Mouse (Mus musculus) colon, adult 2 months (tissue): ENCODE measurements around the gene Tle2. TPM values are rescaled to one million over a fixed set of nuclear protein-coding genes. Genes with fewer than 3 reads are reported as not detected.

Experiments used
- polyA plus RNA-seq: library from polyadenylated mRNA; depleted of rRNA; stranded (reverse); fragments of >200 nt; gene quantifications from 2 replicates; pipeline ENCODE4 v1.2.3, GENCODE M21; 2012; rRNA removed

The Tle2 gene
- polyA plus RNA-seq: 48.9 and 62.5 TPM in 2 replicates

GRCm38 (mm10) chr10:81574081-81575056 is at the start of gene Tle2:
TSS of gene Tle2 (plus strand) at chr10:81574561.

GRCm38 (mm10) chr10:81545161-81545747 is 29.1 kb upstream of the Tle2 start, which contains the start of gene Gna11:
TSS of gene Gna11 (minus strand) at chr10:81545190.

GRCm38 (mm10) chr10:81559163-81559626 is 15.2 kb upstream of the Tle2 start, which contains the start of gene Aes:
TSS of gene Aes (plus strand) at chr10:81559488.

DNA sequence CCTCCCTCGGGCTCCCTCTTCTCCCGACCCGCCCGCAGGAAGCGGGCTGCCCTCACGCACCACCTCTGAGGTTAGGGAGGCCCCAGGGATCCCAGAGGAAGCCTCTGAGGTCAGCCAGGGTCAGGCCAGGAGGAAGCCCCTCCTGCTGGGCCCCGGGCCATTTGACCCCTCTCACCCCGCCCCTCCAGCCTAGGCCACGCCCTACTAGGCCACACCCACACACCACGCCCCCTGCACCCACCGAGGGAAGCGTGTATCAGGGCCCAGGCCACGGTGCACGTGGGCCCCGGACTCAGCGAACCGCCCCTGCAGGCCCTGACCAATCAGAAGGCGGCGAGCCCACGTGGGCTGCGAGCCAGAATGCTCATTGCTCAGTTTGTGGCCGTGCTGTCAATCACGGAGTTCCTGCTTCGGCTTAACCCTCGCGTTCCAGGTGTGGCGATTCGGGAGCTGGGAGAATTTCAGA is 26.4 kb downstream of the Tle2 start, which contains the start of gene Tle6:
TSS of gene Tle6 (minus strand) at position 336 of the 466 bp plus-strand sequence.

DNA sequence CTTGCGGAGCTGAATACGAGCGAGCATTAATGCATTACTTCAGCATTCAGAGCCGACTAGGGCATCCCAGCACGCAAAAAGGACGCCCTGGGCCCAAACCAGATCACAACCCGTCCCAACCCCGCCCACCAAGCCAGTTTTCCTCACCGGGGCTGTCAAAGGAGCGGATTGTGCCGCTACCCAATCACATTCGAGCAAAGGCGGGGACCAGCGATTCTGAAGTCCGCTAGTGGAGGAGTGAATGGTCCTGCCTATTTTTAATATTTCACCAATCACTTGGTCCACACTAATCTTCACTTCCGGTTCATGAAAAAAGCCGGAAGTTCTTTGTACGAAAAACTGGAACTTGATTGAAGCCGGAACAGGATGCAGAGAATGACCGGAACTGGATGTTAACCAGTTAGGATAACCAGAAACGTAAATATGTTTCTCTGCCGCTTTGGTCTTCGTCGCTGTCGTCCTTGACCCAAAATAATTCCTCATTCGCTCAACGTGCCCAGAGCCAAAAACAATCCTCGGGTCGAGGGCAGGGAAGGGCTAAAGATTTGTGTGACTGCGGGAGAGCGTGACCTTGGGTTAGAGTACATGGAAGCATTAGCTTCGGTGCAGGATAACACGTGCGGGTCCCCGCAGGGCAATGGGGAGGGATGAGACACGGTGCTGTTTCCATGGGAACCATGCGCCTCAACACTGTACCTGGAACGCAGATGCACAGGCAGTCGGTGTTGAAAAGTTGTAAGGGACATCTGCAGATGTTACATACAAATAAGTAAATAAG is 31.8 kb downstream of the Tle2 start, which contains the start of gene BC025920:
TSS of gene BC025920 (plus strand) at position 297 of the 778 bp plus-strand sequence.

GRCm38 (mm10) chr10:81626994-81627835 is 52.9 kb downstream of the Tle2 start, which contains the start of gene Sirt6:
TSS of gene Sirt6 (minus strand) at chr10:81627797.

GRCm38 (mm10) chr10:81628390-81628789 is 54.0 kb downstream of the Tle2 start, which contains the start of gene Ankrd24:
TSS of gene Ankrd24 (plus strand) at chr10:81628540.

Other genes starting within 250 kb of the Tle2 start
- 23.0 and 24.8 TPM in 2 replicates for gene Tbxa2r, start 245.8 kb upstream of the Tle2 start, polyA plus RNA-seq
- 3.0 and 3.5 TPM in 2 replicates for gene Gipc3, start 231.3 kb upstream of the Tle2 start, polyA plus RNA-seq
- 209 and 214 TPM in 2 replicates for gene Hmg20b, start 224.1 kb upstream of the Tle2 start, polyA plus RNA-seq
- gene Mfsd12, start 217.1 kb upstream of the Tle2 start, polyA plus RNA-seq: 33.7 and 37.4 TPM in 2 replicates
- gene 4930404N11Rik, start 208.7 kb upstream of the Tle2 start, polyA plus RNA-seq: 43.7 and 48.7 TPM in 2 replicates
- gene Fzr1, start 196.0 kb upstream of the Tle2 start, polyA plus RNA-seq: 130 and 133 TPM in 2 replicates
- 98.1 and 108 TPM in 2 replicates for gene Dohh, start 190.1 kb upstream of the Tle2 start, polyA plus RNA-seq
- 2.9 TPM in 2 replicates for gene Gm48551, start 190.1 kb upstream of the Tle2 start, polyA plus RNA-seq
- gene Gm48552, start 185.6 kb upstream of the Tle2 start, polyA plus RNA-seq: 4.4 and 5.7 TPM in 2 replicates
- 504 and 602 TPM in 2 replicates for gene Smim24, start 181.5 kb upstream of the Tle2 start, polyA plus RNA-seq
- 33.9 and 48.1 TPM in 2 replicates for gene Nfic, start 118.9 kb upstream of the Tle2 start, polyA plus RNA-seq
- gene Celf5, start 91.9 kb upstream of the Tle2 start, polyA plus RNA-seq: 4.7 and 5.4 TPM in 2 replicates
- 240 and 254 TPM in 2 replicates for gene Ncln, start 78.2 kb upstream of the Tle2 start, polyA plus RNA-seq
- gene S1pr4, start 74.4 kb upstream of the Tle2 start, polyA plus RNA-seq: 4.5 and 5.7 TPM in 2 replicates
- gene Gna15, start 50.3 kb upstream of the Tle2 start, polyA plus RNA-seq: 3.0 and 3.1 TPM in 2 replicates
- gene Gna11, start 29.4 kb upstream of the Tle2 start, polyA plus RNA-seq: 280 and 341 TPM in 2 replicates
- 1,852 and 2,404 TPM in 2 replicates for gene Aes, start 15.1 kb upstream of the Tle2 start, polyA plus RNA-seq
- gene Tle6, start 26.5 kb downstream of the Tle2 start, polyA plus RNA-seq: 28.5 and 36.3 TPM in 2 replicates
- gene BC025920, start 31.7 kb downstream of the Tle2 start, polyA plus RNA-seq: 0.55 and 0.89 TPM in 2 replicates
- gene Sirt6, start 53.2 kb downstream of the Tle2 start, polyA plus RNA-seq: 51.7 and 56.4 TPM in 2 replicates
- gene Ankrd24, start 54.0 kb downstream of the Tle2 start, polyA plus RNA-seq: 34.1 and 39.1 TPM in 2 replicates
- 0.20 and 0.30 TPM in 2 replicates for gene Gm10778, start 74.5 kb downstream of the Tle2 start, polyA plus RNA-seq
- gene Zfp433, start 130.3 kb downstream of the Tle2 start, polyA plus RNA-seq: 0.07 and 0.20 TPM in 2 replicates
- 0.30 and 0.33 TPM in 2 replicates for gene Gm3055, start 196.6 kb downstream of the Tle2 start, polyA plus RNA-seq
- gene Gm4767, start 237.6 kb downstream of the Tle2 start, polyA plus RNA-seq: not detected in 2 replicates